25 mouse cellular contexts compared by ENCODE assay signal in genomic region chr10:100155566-100155965, GRCm38 (mm10).
"Had no signal": no experiment of that assay in that cellular context is flagged by ENCODE, and none has a peak within 500 bp of the region (broad histone marks: within the 10 kb centered on the region; RNA-seq: fewer than 3 reads in every experiment).

No protein-coding gene starts in this region.

- ATAC-seq: hindbrain, postnatal 0 days; intestine, embryonic 15.5 days; intestine, postnatal 0 days had no signal

- H3K4me1 ChIP-seq: hindbrain, embryonic 13.5 days; hindbrain, embryonic 15.5 days; liver, embryonic 13.5 days; liver, embryonic 15.5 days had no signal

- H3K36me3 ChIP-seq: heart, embryonic 13.5 days; heart, embryonic 15.5 days; hindbrain, embryonic 13.5 days; hindbrain, embryonic 15.5 days; intestine, embryonic 15.5 days; liver, embryonic 13.5 days; liver, embryonic 15.5 days had no signal

- H3K4me3 ChIP-seq: heart, adult 2 months; heart, embryonic 13.5 days; heart, embryonic 15.5 days; hindbrain, embryonic 13.5 days; hindbrain, embryonic 15.5 days; intestine, embryonic 15.5 days; layer of hippocampus, adult 2 months; left cerebral cortex, adult 2 months; liver, embryonic 13.5 days; liver, embryonic 15.5 days had no signal

- H3K9me3 ChIP-seq: heart, embryonic 13.5 days; heart, embryonic 15.5 days; hindbrain, embryonic 13.5 days; hindbrain, embryonic 15.5 days; intestine, embryonic 15.5 days; liver, embryonic 13.5 days; liver, embryonic 15.5 days had no signal

- H3K27me3 ChIP-seq: heart, embryonic 13.5 days; heart, embryonic 15.5 days; hindbrain, embryonic 13.5 days; hindbrain, embryonic 15.5 days; intestine, embryonic 15.5 days; liver, embryonic 13.5 days; liver, embryonic 15.5 days had no signal

- H3K27ac ChIP-seq: heart, embryonic 13.5 days; heart, embryonic 15.5 days; hindbrain, embryonic 13.5 days; hindbrain, embryonic 15.5 days; hindbrain, postnatal 0 days; intestine, embryonic 15.5 days; layer of hippocampus, adult 2 months; left cerebral cortex, adult 2 months; liver, embryonic 13.5 days; liver, embryonic 15.5 days had no signal

- H3K4me2 ChIP-seq: heart, embryonic 11.5 days; heart, embryonic 13.5 days; heart, embryonic 15.5 days; hindbrain, embryonic 13.5 days; hindbrain, embryonic 15.5 days; intestine, embryonic 15.5 days; liver, embryonic 11.5 days; liver, embryonic 13.5 days; liver, embryonic 15.5 days had no signal

- DNase-seq: gastrocnemius, postnatal 14 days; gastrocnemius, postnatal 36 days; heart, adult 11 months; heart, adult 2 months; heart, postnatal 14 days; heart, postnatal 36 days; kidney, adult 18-20 months; kidney, adult 8-10 months; kidney, postnatal 10 days; kidney, postnatal 25 days; kidney, postnatal 4 days; liver; liver, embryonic 13.5 days had no signal

- H3K9ac ChIP-seq: heart, embryonic 13.5 days; heart, embryonic 15.5 days; hindbrain, embryonic 13.5 days; hindbrain, embryonic 15.5 days; intestine, embryonic 15.5 days; liver, embryonic 13.5 days; liver, embryonic 15.5 days had no signal
